Mouse (Mus musculus) spleen, embryonic (tissue): ENCODE measurements at regions not wholly inside any gene's neighbourhood (a gene's known extent, or its start where the extent isn't known, plus 50 kb on each side); places are given as distances from the start of the nearest gene placed in this dataset.

Experiments used
- CTCF ChIA-PET: fragments of 350-600 bp; sonication (Branson Sonifier 250); formaldehyde crosslinking; loops from one replicate; lab custom pipeline; 2022; lab: Charles Lee

GRCm38 (mm10) chr5:50820674-50821073 lies 746.9 kb downstream of the Ppargc1a start:
- CTCF ChIA-PET, result no interaction called here

GRCm38 (mm10) chr5:50819959-50820358 lies 747.6 kb downstream of the Ppargc1a start:
- CTCF ChIA-PET, result no interaction called here

GRCm38 (mm10) chr5:50795310-50795709 lies 736.5 kb upstream of the Adgra3 start:
- CTCF ChIA-PET, result no interaction called here

- CTCF ChIA-PET, result no interaction called here
Observed at GRCm38 (mm10) chr5:50794453-50795169, 735.8 kb upstream of the Adgra3 start.

GRCm38 (mm10) chr5:50793558-50793957 lies 734.8 kb upstream of the Adgra3 start:
- CTCF ChIA-PET, result no interaction called here

- CTCF ChIA-PET, result no interaction called here
Observed at GRCm38 (mm10) chr5:50785273-50785672, 726.5 kb upstream of the Adgra3 start.

- CTCF ChIA-PET, result no interaction called here
Observed at GRCm38 (mm10) chr5:50779138-50779537, 720.3 kb upstream of the Adgra3 start.

GRCm38 (mm10) chr5:50778221-50778620 lies 719.4 kb upstream of the Adgra3 start:
- CTCF ChIA-PET, result no interaction called here

GRCm38 (mm10) chr5:50762261-50762660 lies 703.5 kb upstream of the Adgra3 start:
- CTCF ChIA-PET, result no interaction called here

- CTCF ChIA-PET, result no interaction called here
Observed at GRCm38 (mm10) chr5:50760386-50760785, 701.6 kb upstream of the Adgra3 start.

- CTCF ChIA-PET, result no interaction called here
Observed at GRCm38 (mm10) chr5:50752766-50753165, 694.0 kb upstream of the Adgra3 start.

- CTCF ChIA-PET, result no interaction called here
Observed at GRCm38 (mm10) chr5:50751358-50751757, 692.6 kb upstream of the Adgra3 start.

GRCm38 (mm10) chr5:50743030-50743429 lies 684.2 kb upstream of the Adgra3 start:
- CTCF ChIA-PET, result no interaction called here

- CTCF ChIA-PET, result no interaction called here
Observed at GRCm38 (mm10) chr5:50733711-50734110, 674.9 kb upstream of the Adgra3 start.

GRCm38 (mm10) chr5:50728337-50729003 lies 669.7 kb upstream of the Adgra3 start:
- CTCF ChIA-PET, result no interaction called here

- CTCF ChIA-PET, result no interaction called here
Observed at GRCm38 (mm10) chr5:50706945-50707663, 648.3 kb upstream of the Adgra3 start.

- CTCF ChIA-PET, result no interaction called here
Observed at GRCm38 (mm10) chr5:50698084-50698483, 639.3 kb upstream of the Adgra3 start.

- CTCF ChIA-PET, result no interaction called here
Observed at GRCm38 (mm10) chr5:50697588-50697987, 638.8 kb upstream of the Adgra3 start.

GRCm38 (mm10) chr5:50688362-50688761 lies 629.6 kb upstream of the Adgra3 start:
- CTCF ChIA-PET, result no interaction called here

GRCm38 (mm10) chr5:50683966-50684365 lies 625.2 kb upstream of the Adgra3 start:
- CTCF ChIA-PET, result interaction anchor here (0.7 kb wide), 1 partner anchor 637 kb away, joined by 3 read pairs; no protein-coding TSS in a partner anchor

GRCm38 (mm10) chr5:50636539-50636938 lies 577.7 kb upstream of the Adgra3 start:
- CTCF ChIA-PET, result no interaction called here

- CTCF ChIA-PET, result no interaction called here
Observed at GRCm38 (mm10) chr5:50626648-50627047, 567.8 kb upstream of the Adgra3 start.

GRCm38 (mm10) chr5:50624206-50624605 lies 565.4 kb upstream of the Adgra3 start:
- CTCF ChIA-PET, result no interaction called here
